Mouse (Mus musculus): ENCODE results near the gene Kmt2a. TPM values are rescaled to one million over a fixed set of nuclear protein-coding genes. Genes with fewer than 3 reads are reported as not detected.

Kmt2a gene
- polyA plus RNA-seq (2015; fragmentation: Nextera tagmentation; extraction: Ambion mirVana), result 30.3 and 31.6 TPM in 2 replicates

- Histone ChIP-seq H3K4me1 (peaks cover 42% of the 10 kb centered on the region), H3K27me3 (no peaks in the 10 kb centered on the region), H3K9me3 (no peaks in the 10 kb centered on the region), H3K4me3 (peak within 1 kb of the TSS; percentile 62), H3K9ac (replicated peaks) (peak within 1 kb of the TSS; percentile 77), H3K36me3 (no peaks in the 10 kb centered on the region), H3K4me2 (replicated peaks) (peak within 1 kb of the TSS; percentile 89), H3K27ac (replicated peaks) (peak within 1 kb of the TSS; percentile 99)
- under 1% methylated on average over 61 of the region's 71 CpGs for WGBS
- ATAC-seq (replicated peaks), result peak; percentile 72
Observed at GRCm38 (mm10) chr9:44881221-44881871, at the start of gene Kmt2a. Kmt2a (minus strand) TSS chr9:44881296.

- Histone ChIP-seq H3K4me1 (peaks cover 22% of the 10 kb centered on the region), H3K9ac (replicated peaks) (no peak overlapping the region), H3K36me3 (peaks cover under 1% of the 10 kb centered on the region; the same call in 1 of the 2 replicates), H3K9me3 (no peaks in the 10 kb centered on the region), H3K27ac (replicated peaks) (peak overlapping the region; percentile 97), H3K27me3 (no peaks in the 10 kb centered on the region), H3K4me2 (replicated peaks) (peak overlapping the region; percentile 90), H3K4me3 (peak overlapping the region; percentile 99)
- WGBS, result 67% methylated on average over 2 of the region's 2 CpGs
- ATAC-seq (replicated peaks), result no peak
Observed at GRCm38 (mm10) chr9:44921543-44921942, 40.4 kb upstream of the Kmt2a start.

GRCm38 (mm10) chr9:44921123-44921468 lies 40.0 kb upstream of the Kmt2a start:
- H3K4me3 ChIP-seq, result peak overlapping the region; percentile 99
- H3K27ac ChIP-seq (replicated peaks), result peak overlapping the region; percentile 97
- no peaks in the 10 kb centered on the region for H3K36me3 ChIP-seq
- peak; percentile 92 for ATAC-seq (replicated peaks)
- H3K27me3 ChIP-seq, result no peaks in the 10 kb centered on the region
- no peaks in the 10 kb centered on the region for H3K9me3 ChIP-seq
- peak overlapping the region; percentile 96 for H3K9ac ChIP-seq (replicated peaks)
- under 1% methylated on average over 8 of the region's 8 CpGs for WGBS
- peak overlapping the region; percentile 90 for H3K4me2 ChIP-seq (replicated peaks)
- peaks cover 22% of the 10 kb centered on the region for H3K4me1 ChIP-seq

- peak within 1 kb of the TSS; percentile 99 for H3K4me3 ChIP-seq
- no peaks in the 10 kb centered on the region for H3K27me3 ChIP-seq
- H3K4me1 ChIP-seq, result peaks cover 24% of the 10 kb centered on the region
- peak within 1 kb of the TSS; percentile 97 for H3K27ac ChIP-seq (replicated peaks)
- WGBS, result under 1% methylated on average over 47 of the region's 48 CpGs
- H3K4me2 ChIP-seq (replicated peaks), result peak within 1 kb of the TSS; percentile 90
- ATAC-seq (replicated peaks), result peak; percentile 90
- H3K9ac ChIP-seq (replicated peaks), result peak within 1 kb of the TSS; percentile 96
- H3K9me3 ChIP-seq, result no peaks in the 10 kb centered on the region
- no peaks in the 10 kb centered on the region for H3K36me3 ChIP-seq
Observed at GRCm38 (mm10) chr9:44920374-44921122, 39.5 kb upstream of the Kmt2a start, which contains the start of gene Atp5l. Atp5l (minus strand) TSS chr9:44920742.

GRCm38 (mm10) chr9:44919606-44920005 lies 38.5 kb upstream of the Kmt2a start:
- no peak overlapping the region for H3K27ac ChIP-seq (replicated peaks)
- no peaks in the 10 kb centered on the region for H3K27me3 ChIP-seq
- no peak for ATAC-seq (replicated peaks)
- H3K36me3 ChIP-seq, result no peaks in the 10 kb centered on the region
- H3K9me3 ChIP-seq, result no peaks in the 10 kb centered on the region
- 29% methylated on average over 2 of the region's 2 CpGs for WGBS
- peak overlapping the region; percentile 96 for H3K9ac ChIP-seq (replicated peaks)
- peak overlapping the region; percentile 99 for H3K4me3 ChIP-seq
- H3K4me2 ChIP-seq (replicated peaks), result peak overlapping the region; percentile 90
- peaks cover 34% of the 10 kb centered on the region for H3K4me1 ChIP-seq

- H3K9ac ChIP-seq (replicated peaks), result no peak overlapping the region
- H3K36me3 ChIP-seq, result peaks cover 19% of the 10 kb centered on the region
- H3K4me1 ChIP-seq, result peaks cover 26% of the 10 kb centered on the region
- no peak overlapping the region for H3K4me3 ChIP-seq
- H3K27ac ChIP-seq (replicated peaks), result no peak overlapping the region
- H3K27me3 ChIP-seq, result no peaks in the 10 kb centered on the region
- 58% methylated on average over 1 of the region's 1 CpGs for WGBS
- no peak overlapping the region for H3K4me2 ChIP-seq (replicated peaks)
- ATAC-seq (replicated peaks), result no peak
- H3K9me3 ChIP-seq, result no peaks in the 10 kb centered on the region
Observed at GRCm38 (mm10) chr9:44916196-44916595, 35.1 kb upstream of the Kmt2a start.

GRCm38 (mm10) chr9:44914706-44915105 lies 33.6 kb upstream of the Kmt2a start:
- peak overlapping the region; percentile 12 for H3K27ac ChIP-seq (replicated peaks)
- no peak for ATAC-seq (replicated peaks)
- 22% methylated on average over 4 of the region's 4 CpGs for WGBS
- no peak overlapping the region for H3K9ac ChIP-seq (replicated peaks)
- H3K4me1 ChIP-seq, result peaks cover 23% of the 10 kb centered on the region
- no peaks in the 10 kb centered on the region for H3K27me3 ChIP-seq
- H3K4me2 ChIP-seq (replicated peaks), result no peak overlapping the region
- H3K9me3 ChIP-seq, result no peaks in the 10 kb centered on the region
- H3K36me3 ChIP-seq, result peaks cover 30% of the 10 kb centered on the region
- H3K4me3 ChIP-seq, result no peak overlapping the region

GRCm38 (mm10) chr9:44911365-44911764 lies 30.3 kb upstream of the Kmt2a start:
- Histone ChIP-seq H3K4me3 (no peak overlapping the region), H3K36me3 (peaks cover 30% of the 10 kb centered on the region), H3K27me3 (no peaks in the 10 kb centered on the region), H3K4me1 (peaks cover 12% of the 10 kb centered on the region), H3K27ac (replicated peaks) (no peak overlapping the region), H3K9me3 (no peaks in the 10 kb centered on the region), H3K9ac (replicated peaks) (no peak overlapping the region), H3K4me2 (replicated peaks) (no peak overlapping the region)
- ATAC-seq (replicated peaks), result no peak
- WGBS, result 93% methylated on average over 4 of the region's 4 CpGs

GRCm38 (mm10) chr9:44905620-44906019 lies 24.5 kb upstream of the Kmt2a start:
- no peak for ATAC-seq (replicated peaks)
- Histone ChIP-seq H3K4me3 (no peak overlapping the region), H3K27me3 (no peaks in the 10 kb centered on the region), H3K9ac (replicated peaks) (no peak overlapping the region), H3K36me3 (peaks cover 5% of the 10 kb centered on the region; the same call in 1 of the 2 replicates), H3K4me2 (replicated peaks) (no peak overlapping the region), H3K9me3 (no peaks in the 10 kb centered on the region), H3K4me1 (no peaks in the 10 kb centered on the region), H3K27ac (replicated peaks) (no peak overlapping the region)
- 78% methylated on average over 4 of the region's 4 CpGs for WGBS

- Histone ChIP-seq H3K4me1 (no peaks in the 10 kb centered on the region), H3K9me3 (no peaks in the 10 kb centered on the region), H3K36me3 (no peaks in the 10 kb centered on the region), H3K9ac (replicated peaks) (no peak overlapping the region), H3K4me3 (no peak overlapping the region), H3K27me3 (no peaks in the 10 kb centered on the region), H3K4me2 (replicated peaks) (no peak overlapping the region), H3K27ac (replicated peaks) (no peak overlapping the region)
- WGBS, result 73% methylated on average over 5 of the region's 5 CpGs
- no peak for ATAC-seq (replicated peaks)
Observed at GRCm38 (mm10) chr9:44904964-44905363, 23.9 kb upstream of the Kmt2a start.

- WGBS, result 90% methylated on average over 4 of the region's 4 CpGs
- H3K4me3 ChIP-seq, result no peak overlapping the region
- no peaks in the 10 kb centered on the region for H3K27me3 ChIP-seq
- no peak overlapping the region for H3K27ac ChIP-seq (replicated peaks)
- no peaks in the 10 kb centered on the region for H3K36me3 ChIP-seq
- no peaks in the 10 kb centered on the region for H3K4me1 ChIP-seq
- H3K9me3 ChIP-seq, result no peaks in the 10 kb centered on the region
- H3K4me2 ChIP-seq (replicated peaks), result no peak overlapping the region
- no peak overlapping the region for H3K9ac ChIP-seq (replicated peaks)
- no peak for ATAC-seq (replicated peaks)
Observed at GRCm38 (mm10) chr9:44903856-44904255, 22.8 kb upstream of the Kmt2a start.

GRCm38 (mm10) chr9:44900402-44900801 lies 19.3 kb upstream of the Kmt2a start:
- Histone ChIP-seq H3K9ac (replicated peaks) (no peak overlapping the region), H3K4me3 (no peak overlapping the region), H3K4me1 (no peaks in the 10 kb centered on the region), H3K4me2 (replicated peaks) (no peak overlapping the region), H3K36me3 (no peaks in the 10 kb centered on the region), H3K27ac (replicated peaks) (no peak overlapping the region), H3K9me3 (no peaks in the 10 kb centered on the region), H3K27me3 (no peaks in the 10 kb centered on the region)
- 73% methylated on average over 4 of the region's 4 CpGs for WGBS
- ATAC-seq (replicated peaks), result no peak
